Mouse (Mus musculus) bone marrow macrophage, adult 2 months (primary cell): ENCODE measurements around the gene BC004004.

Experiments
- CTCF ChIP-seq: IDR thresholded peaks from 2 replicates; pipeline ENCODE4 v1.5.1; 2012; ENCODE audit warnings: low read depth, mild to moderate bottlenecking, low read length, moderate library complexity
- POLR2A ChIP-seq: IDR thresholded peaks from 2 replicates; pipeline ENCODE4 v1.6.1; 2012; ENCODE audit warnings: mild to moderate bottlenecking, low read depth, low read length, borderline replicate concordance

GRCm38 (mm10) chr17:29273156-29273555, 4.6 kb downstream of the BC004004 start:
- no peak for TF ChIP-seq CTCF
- no peak for TF ChIP-seq POLR2A
